11 mouse cellular contexts compared by ENCODE assay signal in genomic region chr19:43697666-43698370, GRCm38 (mm10).
DNase-seq lines count a peak whose midpoint lies in the region.
"Had no signal": no experiment of that assay in that cellular context is flagged by ENCODE, and none has a peak within 500 bp of the region (broad histone marks: within the 10 kb centered on the region; RNA-seq: fewer than 3 reads in every experiment).

No protein-coding gene starts in this region.

- peak; percentile 43 to 55 for DNase-seq in cerebellum, postnatal 10 days
- no peak for DNase-seq in cerebellum, adult 8-10 months
- peak; percentile 38 for DNase-seq in kidney, adult 9 months
- DNase-seq in kidney, postnatal 4 days = no peak
- peak; percentile 4 for DNase-seq in retina, postnatal 1 day
- DNase-seq in retina, embryonic 14.5 days (ENCODE audit: low spot score) = no peak
- DNase-seq in thymus, postnatal 10 days (ENCODE audit: low spot score in 2 of 2) = no peak
- DNase-seq: adrenal gland, postnatal 14 days; B cell, adult 2 months; gastrocnemius, postnatal 25 days; thymus, adult 18-20 months had no signal

Comparison
In these comparisons a context has a peak if more than half of its experiments do, and no peak if none do; other contexts are left out.
1. DNase-seq: peak in cerebellum, postnatal 10 days (2 of 2), kidney, adult 9 months (single experiment) and retina, postnatal 1 day (single experiment); none in cerebellum, adult 8-10 months (single experiment), kidney, postnatal 4 days (0 of 2), retina, embryonic 14.5 days (single experiment) and thymus, postnatal 10 days (0 of 2).